Mouse (Mus musculus): ENCODE results near the gene Larp4. TPM values are rescaled to one million over a fixed set of nuclear protein-coding genes. Genes with fewer than 3 reads are reported as not detected.

Gene Larp4
- total and polyA plus RNA-seq, 2 experiments: 32.7 to 40.5 TPM

GRCm38 (mm10) chr15:99940970-99941630 lies 28.8 kb upstream of the Larp4 start:
- H3K27me3 ChIP-seq (ENCODE audit: control insufficient read depth, insufficient read depth, low read length): no peaks in the 10 kb centered on the region
- no peak for TF ChIP-seq POLR2A (IDR thresholded peaks at IDR 0.05; ENCODE audit: extremely low read depth, insufficient read depth, low read length)
- TF ChIP-seq CTCF (IDR thresholded peaks at IDR 0.05; ENCODE audit: low read depth, low read length): no peak
- no peak overlapping the region for H3K4me3 ChIP-seq (ENCODE audit: insufficient read depth, low read depth, low read length)
- WGBS: 92% methylated on average over 4 of the region's 4 CpGs
- no peak for DNase-seq (ENCODE audit: extremely low read depth, low read depth, low spot score)
- H3K79me2 ChIP-seq (ENCODE audit: control insufficient read depth, insufficient read depth, low read length): no peaks in the 10 kb centered on the region; the same call in 1 of the 2 replicates
- no peak overlapping the region for H3K27ac ChIP-seq (replicated peaks; ENCODE audit: insufficient read depth, low read depth, low read length)
- H3K36me3 ChIP-seq (ENCODE audit: control insufficient read depth, insufficient read depth, low read length): no peaks in the 10 kb centered on the region
- no peak overlapping the region for H3K9ac ChIP-seq (ENCODE audit: low read depth, low read length)
- peaks cover 2% of the 10 kb centered on the region for H3K4me1 ChIP-seq (ENCODE audit: control insufficient read depth, insufficient read depth, low read length)

- TF ChIP-seq CTCF (IDR thresholded peaks at IDR 0.05; ENCODE audit: low read depth, low read length) (no peak), POLR2A (IDR thresholded peaks at IDR 0.05; ENCODE audit: extremely low read depth, insufficient read depth, low read length) (no peak)
- no peak overlapping the region for H3K9ac ChIP-seq (ENCODE audit: low read depth, low read length)
- no peak overlapping the region for H3K27ac ChIP-seq (replicated peaks; ENCODE audit: insufficient read depth, low read depth, low read length)
- H3K4me3 ChIP-seq (ENCODE audit: insufficient read depth, low read depth, low read length): no peak overlapping the region
- H3K79me2 ChIP-seq (ENCODE audit: control insufficient read depth, insufficient read depth, low read length): no peaks in the 10 kb centered on the region
- H3K4me1 ChIP-seq (ENCODE audit: control insufficient read depth, insufficient read depth, low read length): no peaks in the 10 kb centered on the region
- no peaks in the 10 kb centered on the region for H3K36me3 ChIP-seq (ENCODE audit: control insufficient read depth, insufficient read depth, low read length)
- 79% methylated on average over 4 of the region's 4 CpGs for WGBS
- H3K27me3 ChIP-seq (ENCODE audit: control insufficient read depth, insufficient read depth, low read length): no peaks in the 10 kb centered on the region
- no peak for DNase-seq (ENCODE audit: extremely low read depth, low read depth, low spot score)
Observed at GRCm38 (mm10) chr15:99955324-99955723, 14.5 kb upstream of the Larp4 start.

GRCm38 (mm10) chr15:99965103-99965775 lies 4.6 kb upstream of the Larp4 start:
- no peaks in the 10 kb centered on the region for H3K27me3 ChIP-seq (ENCODE audit: control insufficient read depth, insufficient read depth, low read length)
- H3K27ac ChIP-seq (replicated peaks; ENCODE audit: insufficient read depth, low read depth, low read length): no peak overlapping the region
- 84% methylated on average over 8 of the region's 8 CpGs for WGBS
- H3K79me2 ChIP-seq (ENCODE audit: control insufficient read depth, insufficient read depth, low read length): no peaks in the 10 kb centered on the region
- no peak overlapping the region for H3K4me3 ChIP-seq (ENCODE audit: insufficient read depth, low read depth, low read length)
- H3K36me3 ChIP-seq (ENCODE audit: control insufficient read depth, insufficient read depth, low read length): no peaks in the 10 kb centered on the region
- DNase-seq (ENCODE audit: extremely low read depth, low read depth, low spot score): no peak
- no peak overlapping the region for H3K9ac ChIP-seq (ENCODE audit: low read depth, low read length)
- H3K4me1 ChIP-seq (ENCODE audit: control insufficient read depth, insufficient read depth, low read length): no peaks in the 10 kb centered on the region
- TF ChIP-seq CTCF (IDR thresholded peaks at IDR 0.05; ENCODE audit: low read depth, low read length) (no peak), POLR2A (IDR thresholded peaks at IDR 0.05; ENCODE audit: extremely low read depth, insufficient read depth, low read length) (no peak)

- Histone ChIP-seq H3K36me3 (ENCODE audit: control insufficient read depth, insufficient read depth, low read length) (no peaks in the 10 kb centered on the region), H3K4me3 (ENCODE audit: insufficient read depth, low read depth, low read length) (no peak within 1 kb of the TSS), H3K79me2 (ENCODE audit: control insufficient read depth, insufficient read depth, low read length) (no peaks in the 10 kb centered on the region), H3K27me3 (ENCODE audit: control insufficient read depth, insufficient read depth, low read length) (no peaks in the 10 kb centered on the region), H3K4me1 (ENCODE audit: control insufficient read depth, insufficient read depth, low read length) (no peaks in the 10 kb centered on the region), H3K27ac (replicated peaks; ENCODE audit: insufficient read depth, low read depth, low read length) (no peak within 1 kb of the TSS), H3K9ac (ENCODE audit: low read depth, low read length) (no peak within 1 kb of the TSS)
- DNase-seq (ENCODE audit: extremely low read depth, low read depth, low spot score): no peak
- TF ChIP-seq POLR2A (IDR thresholded peaks at IDR 0.05; ENCODE audit: extremely low read depth, insufficient read depth, low read length) (no peak), CTCF (IDR thresholded peaks at IDR 0.05; ENCODE audit: low read depth, low read length) (no peak)
- WGBS: 85% methylated on average over 4 of the region's 4 CpGs
Observed at GRCm38 (mm10) chr15:99966961-99967360, 2.9 kb upstream of the Larp4 start, which contains the start of gene Fam186a. Fam186a (minus strand) TSS chr15:99967061.

GRCm38 (mm10) chr15:99970606-99971005 lies 741 bp downstream of the Larp4 start:
- peak; percentile 42 for DNase-seq (ENCODE audit: extremely low read depth, low read depth, low spot score)
- Histone ChIP-seq H3K36me3 (ENCODE audit: control insufficient read depth, insufficient read depth, low read length) (no peaks in the 10 kb centered on the region), H3K27ac (replicated peaks; ENCODE audit: insufficient read depth, low read depth, low read length) (no peak overlapping the region), H3K4me3 (ENCODE audit: insufficient read depth, low read depth, low read length) (no peak overlapping the region), H3K27me3 (ENCODE audit: control insufficient read depth, insufficient read depth, low read length) (no peaks in the 10 kb centered on the region), H3K9ac (ENCODE audit: low read depth, low read length) (no peak overlapping the region), H3K79me2 (ENCODE audit: control insufficient read depth, insufficient read depth, low read length) (peaks cover 15% of the 10 kb centered on the region; the same call in 1 of the 2 replicates), H3K4me1 (ENCODE audit: control insufficient read depth, insufficient read depth, low read length) (peaks cover 5% of the 10 kb centered on the region; the same call in 1 of the 2 replicates)
- TF ChIP-seq CTCF (IDR thresholded peaks at IDR 0.05; ENCODE audit: low read depth, low read length) (no peak), POLR2A (IDR thresholded peaks at IDR 0.05; ENCODE audit: extremely low read depth, insufficient read depth, low read length) (no peak)
- 46% methylated on average over 1 of the region's 1 CpGs for WGBS

Measured in liver, adult 2 months (tissue).